12 mouse cellular contexts compared by ENCODE assay signal in the genomic region with DNA sequence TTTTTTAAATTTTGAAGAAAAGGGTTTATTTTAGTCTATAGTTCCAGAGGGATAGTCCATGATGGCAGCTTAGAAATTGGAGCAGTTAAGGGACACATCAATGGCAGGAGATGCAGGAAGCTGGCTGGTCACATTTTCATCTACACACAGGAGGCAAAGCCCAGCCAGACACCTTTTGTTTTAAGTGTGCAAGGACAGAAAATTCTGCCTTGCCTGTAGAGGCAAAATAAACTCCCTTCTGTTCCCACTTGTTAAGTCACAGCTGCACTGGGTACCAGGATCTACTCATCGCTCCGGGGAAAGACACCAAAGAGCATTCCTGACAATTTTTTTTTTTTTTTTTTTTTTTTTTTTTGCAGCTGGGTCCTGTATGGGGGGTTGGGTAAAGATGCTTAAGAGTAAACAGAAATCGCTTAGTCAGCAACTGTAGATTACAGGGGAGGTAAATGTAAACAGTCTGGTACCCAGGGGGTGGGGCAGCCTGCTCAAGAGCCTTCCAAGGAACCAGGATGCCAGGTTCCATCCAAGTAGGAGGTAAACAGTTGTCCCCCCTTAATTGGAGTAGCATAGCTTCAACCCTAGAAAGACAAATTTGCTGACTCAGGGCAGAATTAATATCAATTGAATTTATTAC. TPM values are rescaled to one million over a fixed set of nuclear protein-coding genes. Genes with fewer than 3 reads are reported as not detected.
DNase-seq lines count a peak whose midpoint lies in the region; ATAC-seq and TF ChIP-seq lines count a peak whose summit lies in the region.
"Had no signal": no experiment of that assay in that cellular context is flagged by ENCODE, and none has a peak within 500 bp of the region (broad histone marks: within the 10 kb centered on the region; RNA-seq: fewer than 3 reads in every experiment).

No protein-coding gene starts in this region.

- DNase-seq in gastrocnemius, adult 2 months: no peak
- no peak for DNase-seq in gastrocnemius, adult 18-20 months (ENCODE audit: low spot score)
- DNase-seq in limb, embryonic 10.5 days (ENCODE audit: low spot score): no peak
- DNase-seq in forebrain, embryonic 11.5 days (ENCODE audit: low spot score): no peak
- DNase-seq in frontal cortex, postnatal 25 days (ENCODE audit: low spot score in 2 of 2): no peak
- no peak for DNase-seq in adrenal gland, adult 8-10 months
- DNase-seq: adrenal gland, postnatal 25 days; embryo, embryonic 11 days had no signal

- no peak for TF ChIP-seq CTCF in gastrocnemius, adult 2 months (IDR thresholded peaks at IDR 0.05)

- peaks cover 47% of the 10 kb centered on the region for H3K4me1 ChIP-seq in limb, embryonic 12.5 days (replicated peaks)
- H3K4me1 ChIP-seq in limb, embryonic 10.5 days: peaks cover 72% of the 10 kb centered on the region
- peaks cover 15% of the 10 kb centered on the region for H3K4me1 ChIP-seq in forebrain, embryonic 11.5 days (replicated peaks; ENCODE audit: control insufficient read depth, insufficient read depth, low read length)
- H3K4me1 ChIP-seq in midbrain, embryonic 16.5 days (ENCODE audit: control insufficient read depth, insufficient read depth, low read length): peaks cover 24% of the 10 kb centered on the region

- H3K9ac ChIP-seq in limb, embryonic 12.5 days (replicated peaks): no peak overlapping the region
- no peak overlapping the region for H3K9ac ChIP-seq in forebrain, embryonic 11.5 days (ENCODE audit: low read length)
- peak overlapping the region; percentile 52 for H3K9ac ChIP-seq in midbrain, embryonic 16.5 days (ENCODE audit: low read depth, low read length)
- H3K9ac ChIP-seq: limb, embryonic 15.5 days had no signal

- peaks cover 5% of the 10 kb centered on the region; the same call in 1 of the 2 replicates for H3K36me3 ChIP-seq in limb, embryonic 12.5 days
- peaks cover 5% of the 10 kb centered on the region; the same call in 1 of the 2 replicates for H3K36me3 ChIP-seq in limb, embryonic 10.5 days
- no peaks in the 10 kb centered on the region for H3K36me3 ChIP-seq in forebrain, embryonic 11.5 days (ENCODE audit: control insufficient read depth, insufficient read depth, low read length)
- H3K36me3 ChIP-seq in midbrain, embryonic 16.5 days (ENCODE audit: control insufficient read depth, insufficient read depth, low read length): no peaks in the 10 kb centered on the region; the same call in 1 of the 2 replicates

- H3K4me3 ChIP-seq in gastrocnemius, adult 2 months: peak overlapping the region; percentile 99
- no peak overlapping the region for H3K4me3 ChIP-seq in limb, embryonic 12.5 days (replicated peaks)
- no peak overlapping the region for H3K4me3 ChIP-seq in limb, embryonic 10.5 days
- H3K4me3 ChIP-seq in forebrain, embryonic 11.5 days (ENCODE audit: low read depth, low read length): no peak overlapping the region
- H3K4me3 ChIP-seq in midbrain, embryonic 16.5 days (ENCODE audit: low read depth, low read length): peak overlapping the region; percentile 33
- H3K4me3 ChIP-seq: limb, embryonic 15.5 days had no signal

- H3K9me3 ChIP-seq in limb, embryonic 12.5 days: no peaks in the 10 kb centered on the region
- no peaks in the 10 kb centered on the region for H3K9me3 ChIP-seq in limb, embryonic 10.5 days (replicated peaks)
- H3K9me3 ChIP-seq in forebrain, embryonic 11.5 days (ENCODE audit: control insufficient read depth, low read length): no peaks in the 10 kb centered on the region
- no peaks in the 10 kb centered on the region for H3K9me3 ChIP-seq in midbrain, embryonic 16.5 days (replicated peaks; ENCODE audit: control insufficient read depth, low read length, poor library complexity, severe bottlenecking)
- H3K9me3 ChIP-seq: limb, embryonic 15.5 days had no signal

- peak overlapping the region; percentile 81 for H3K27ac ChIP-seq in gastrocnemius, adult 2 months
- no peak overlapping the region for H3K27ac ChIP-seq in limb, embryonic 12.5 days
- no peak overlapping the region for H3K27ac ChIP-seq in limb, embryonic 10.5 days
- H3K27ac ChIP-seq in forebrain, embryonic 11.5 days (ENCODE audit: low read depth, low read length): peak overlapping the region; percentile 14; the same call in 1 of the 2 replicates
- H3K27ac ChIP-seq in midbrain, embryonic 16.5 days (ENCODE audit: low read length): peak overlapping the region; percentile 56
- H3K27ac ChIP-seq: limb, embryonic 15.5 days had no signal

- intact Hi-C loops in gastrocnemius, adult 2 months (cut with DNase I): no loop called here

- H3K27me3 ChIP-seq in limb, embryonic 12.5 days: no peaks in the 10 kb centered on the region
- peaks cover 25% of the 10 kb centered on the region for H3K27me3 ChIP-seq in limb, embryonic 10.5 days (ENCODE audit: low read depth, poor library complexity, severe bottlenecking)
- H3K27me3 ChIP-seq in forebrain, embryonic 11.5 days (ENCODE audit: control insufficient read depth, insufficient read depth, low read length): no peaks in the 10 kb centered on the region
- no peaks in the 10 kb centered on the region for H3K27me3 ChIP-seq in midbrain, embryonic 16.5 days (ENCODE audit: control insufficient read depth, insufficient read depth, low read depth, low read length)
- H3K27me3 ChIP-seq: limb, embryonic 15.5 days had no signal

- ATAC-seq in limb, embryonic 12.5 days (ENCODE audit: insufficient number of reproducible peaks, insufficient read depth, low FRiP score, low TSS enrichment, low read depth): no peak
- no peak for ATAC-seq in forebrain, embryonic 11.5 days (replicated peaks; ENCODE audit: low FRiP score)
- ATAC-seq in midbrain, embryonic 16.5 days: no peak
- ATAC-seq: CD4-positive, CD25-positive, alpha-beta regulatory T cell, adult 4 months had no signal

- WGBS in limb, embryonic 12.5 days: 59% methylated on average over 3 of the region's 3 CpGs
- WGBS in limb, embryonic 10.5 days: 70% methylated on average over 3 of the region's 3 CpGs
- 62% methylated on average over 3 of the region's 3 CpGs for WGBS in forebrain, embryonic 11.5 days
- 40% methylated on average over 3 of the region's 3 CpGs for WGBS in midbrain, embryonic 16.5 days

- H3K4me2 ChIP-seq in limb, embryonic 12.5 days: peak overlapping the region; percentile 31
- peak overlapping the region; percentile 15; the same call in 1 of the 2 replicates for H3K4me2 ChIP-seq in forebrain, embryonic 11.5 days (ENCODE audit: low read depth, low read length, severe bottlenecking)
- peak overlapping the region; percentile 79 for H3K4me2 ChIP-seq in midbrain, embryonic 16.5 days (ENCODE audit: low read length)
- H3K4me2 ChIP-seq: limb, embryonic 15.5 days had no signal

RNA-seq across cellular contexts. Expression of a gene that starts 4.4 kb away (rescaled TPM):
- total RNA-seq in gastrocnemius, adult 2 months (2021): 10 to 100 TPM; 21.5 to 28.2 TPM
- total RNA-seq in gastrocnemius, adult 18-20 months (2021): 10 to 100 TPM; 20.3 to 24.8 TPM
- 55.7 and 57.2 TPM in 2 replicates for polyA plus RNA-seq in limb, embryonic 12.5 days (2016; fragmentation: Nextera tagmentation; extraction: Ambion mirVana)
- 11.9 and 22.6 TPM in 2 replicates for polyA plus RNA-seq in limb, embryonic 10.5 days (2016; fragmentation: Nextera tagmentation; extraction: Ambion mirVana)
- 40.3 and 42.7 TPM in 2 replicates for polyA plus RNA-seq in forebrain, embryonic 11.5 days (2014; fragmentation: Nextera tagmentation; extraction: Ambion mirVana)
- 69.3 and 76.9 TPM in 2 replicates for polyA plus RNA-seq in midbrain, embryonic 16.5 days (2015; fragmentation: Nextera tagmentation; extraction: Ambion mirVana)
- 10 to 100 TPM; 69.8 to 92.2 (median 82.8) TPM for total RNA-seq in adrenal gland, adult 8-10 months (2022)

Comparison
In these comparisons a context has a peak if more than half of its experiments do, and no peak if none do; other contexts are left out.
1. H3K27ac ChIP-seq: peak in gastrocnemius, adult 2 months (single experiment), forebrain, embryonic 11.5 days (single experiment) and midbrain, embryonic 16.5 days (single experiment); none in limb, embryonic 12.5 days (single experiment) and limb, embryonic 10.5 days (single experiment).
2. H3K4me3 ChIP-seq: peak in gastrocnemius, adult 2 months (single experiment) and midbrain, embryonic 16.5 days (single experiment); none in limb, embryonic 12.5 days (single experiment), limb, embryonic 10.5 days (single experiment) and forebrain, embryonic 11.5 days (single experiment).
3. H3K4me2 ChIP-seq: peak in every context shown above with its lines; median percentile 79 in midbrain, embryonic 16.5 days; 31 in limb, embryonic 12.5 days; 15 in forebrain, embryonic 11.5 days.